Mouse (Mus musculus) limb, embryonic 15.5 days (tissue): Measurements from ENCODE around the gene Plk3. TPM values are rescaled to one million over a fixed set of nuclear protein-coding genes. Genes with fewer than 3 reads are reported as not detected.

Experiments used
- ATAC-seq: fragments of 200-750 bp; cut with Nextera tagmentation; 2 replicates; pipeline ENCODE4 v1.8.0; 2017; ENCODE audit warnings: low read depth, moderate TSS enrichment; ENCODE audit not compliant: insufficient number of reproducible peaks, low FRiP score, low TSS enrichment
- H3K27ac ChIP-seq: fragments of 300-500 bp; sonication (generic); 2 replicates; pipeline ENCODE4 v1.5.1; 2015; ENCODE audit warnings: moderate library complexity, mild to moderate bottlenecking, inconsistent platforms
- H3K27me3 ChIP-seq: fragments of 300-500 bp; sonication (generic); 2 replicates; pipeline ENCODE4 v1.6.1; 2015; ENCODE audit warnings: inconsistent platforms
- H3K36me3 ChIP-seq: fragments of 300-500 bp; sonication (generic); 2 replicates; pipeline ENCODE4 v1.6.1; 2015; ENCODE audit warnings: inconsistent platforms
- H3K4me1 ChIP-seq: fragments of 300-500 bp; sonication (generic); 2 replicates; pipeline ENCODE4 v1.6.1; 2015; ENCODE audit warnings: inconsistent platforms
- H3K4me2 ChIP-seq: fragments of 300-500 bp; sonication (generic); 2 replicates; pipeline ENCODE4 v1.6.1; 2015; ENCODE audit warnings: mild to moderate bottlenecking, inconsistent platforms
- H3K4me3 ChIP-seq: fragments of 300-500 bp; sonication (generic); 2 replicates; pipeline ENCODE4 v1.5.1; 2015; ENCODE audit warnings: mild to moderate bottlenecking, inconsistent platforms
- H3K9ac ChIP-seq: fragments of 300-500 bp; sonication (generic); 2 replicates; pipeline ENCODE4 v1.6.1; 2015; ENCODE audit warnings: inconsistent platforms
- H3K9me3 ChIP-seq: fragments of 300-500 bp; sonication (generic); 2 replicates; pipeline ENCODE4 v1.6.1; 2016; ENCODE audit warnings: inconsistent platforms
- WGBS: fragments of 180-500 bp; shearing (Covaris S2); methylation state at CpG from one replicate; pipeline ENCODE4 v1.1.7; 2015; 5-methylcytosine and 5-hydroxymethylcytosine counted together
- polyA plus RNA-seq: library from polyadenylated mRNA; unstranded; fragments of >200 nt; fragmentation: Nextera tagmentation; extraction: Ambion mirVana; gene quantifications from 2 replicates; pipeline ENCODE4 v1.2.1, GENCODE M21; 2015

The Plk3 gene
- polyA plus RNA-seq, 1 experiment from 2014 or later, result 5.7 TPM

GRCm38 (mm10) chr4:117124518-117125347 lies 9.0 kb downstream of the Plk3 start:
- peaks cover 43% of the 10 kb centered on the region for H3K4me1 ChIP-seq
- WGBS, result 57% methylated on average over 14 of the region's 14 CpGs
- peak overlapping the region; percentile 22; the same call in 1 of the 2 replicates for H3K4me2 ChIP-seq
- H3K4me3 ChIP-seq, result peak overlapping the region; percentile 4; the same call in 1 of the 2 replicates
- no peak for ATAC-seq
- peak overlapping the region; percentile 92 for H3K27ac ChIP-seq
- no peaks in the 10 kb centered on the region for H3K27me3 ChIP-seq
- H3K36me3 ChIP-seq, result peaks cover 16% of the 10 kb centered on the region
- no peak overlapping the region for H3K9ac ChIP-seq
- no peaks in the 10 kb centered on the region for H3K9me3 ChIP-seq

- no peak overlapping the region for H3K4me2 ChIP-seq
- H3K4me1 ChIP-seq, result peaks cover 45% of the 10 kb centered on the region
- no peaks in the 10 kb centered on the region for H3K27me3 ChIP-seq
- H3K4me3 ChIP-seq, result no peak overlapping the region
- H3K9me3 ChIP-seq, result no peaks in the 10 kb centered on the region
- H3K36me3 ChIP-seq, result peaks cover 13% of the 10 kb centered on the region
- H3K27ac ChIP-seq, result peak overlapping the region; percentile 92; the same call in 1 of the 2 replicates
- H3K9ac ChIP-seq, result no peak overlapping the region
- WGBS, result 88% methylated on average over 3 of the region's 3 CpGs
- no peak for ATAC-seq
Measured at GRCm38 (mm10) chr4:117124218-117124517, 9.6 kb downstream of the Plk3 start.

DNA sequence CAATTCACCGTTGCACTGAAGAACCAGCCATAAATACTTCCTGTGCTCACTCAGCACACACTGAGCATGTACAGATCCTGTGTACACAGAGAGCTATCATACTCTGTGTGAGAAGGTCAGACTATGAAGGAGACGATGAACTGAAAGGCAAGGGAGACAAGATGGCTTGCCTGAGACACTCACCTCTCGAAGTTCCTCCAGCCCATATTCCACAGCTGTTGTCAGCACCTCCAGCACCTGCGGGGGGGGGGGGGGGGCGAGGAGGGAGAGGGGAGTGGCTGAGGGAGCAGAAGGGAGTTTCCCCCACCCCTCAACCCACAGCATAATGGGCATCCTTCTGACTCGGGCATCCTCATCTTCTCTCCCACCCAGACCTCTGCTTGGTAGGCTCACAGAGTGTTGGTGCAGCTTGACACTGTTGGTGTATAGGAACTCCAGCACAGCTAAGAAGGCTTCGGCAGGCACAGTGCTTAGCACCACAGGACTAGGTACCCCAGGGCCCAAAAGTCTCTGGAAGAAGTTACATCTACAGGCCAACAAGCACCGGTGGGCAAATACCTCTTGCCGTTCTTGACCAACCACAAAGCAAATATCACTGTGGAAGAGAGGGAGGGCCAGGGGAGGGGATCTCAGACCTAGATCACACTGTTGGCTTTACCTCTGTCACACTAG lies 10.1 kb downstream of the Plk3 start:
- peaks cover 45% of the 10 kb centered on the region for H3K4me1 ChIP-seq
- ATAC-seq, result no peak
- H3K9me3 ChIP-seq, result no peaks in the 10 kb centered on the region
- H3K27ac ChIP-seq, result no peak overlapping the region
- no peak overlapping the region for H3K9ac ChIP-seq
- H3K36me3 ChIP-seq, result peaks cover 8% of the 10 kb centered on the region
- H3K4me2 ChIP-seq, result no peak overlapping the region
- WGBS, result 76% methylated on average over 7 of the region's 9 CpGs
- H3K27me3 ChIP-seq, result no peaks in the 10 kb centered on the region
- no peak overlapping the region for H3K4me3 ChIP-seq

GRCm38 (mm10) chr4:117122209-117122608 lies 11.6 kb downstream of the Plk3 start:
- Histone ChIP-seq H3K9ac (no peak overlapping the region), H3K4me2 (no peak overlapping the region), H3K4me3 (no peak overlapping the region), H3K36me3 (no peaks in the 10 kb centered on the region), H3K27me3 (no peaks in the 10 kb centered on the region), H3K9me3 (no peaks in the 10 kb centered on the region), H3K4me1 (peaks cover 45% of the 10 kb centered on the region), H3K27ac (no peak overlapping the region)
- no peak for ATAC-seq
- 69% methylated on average over 4 of the region's 4 CpGs for WGBS

DNA sequence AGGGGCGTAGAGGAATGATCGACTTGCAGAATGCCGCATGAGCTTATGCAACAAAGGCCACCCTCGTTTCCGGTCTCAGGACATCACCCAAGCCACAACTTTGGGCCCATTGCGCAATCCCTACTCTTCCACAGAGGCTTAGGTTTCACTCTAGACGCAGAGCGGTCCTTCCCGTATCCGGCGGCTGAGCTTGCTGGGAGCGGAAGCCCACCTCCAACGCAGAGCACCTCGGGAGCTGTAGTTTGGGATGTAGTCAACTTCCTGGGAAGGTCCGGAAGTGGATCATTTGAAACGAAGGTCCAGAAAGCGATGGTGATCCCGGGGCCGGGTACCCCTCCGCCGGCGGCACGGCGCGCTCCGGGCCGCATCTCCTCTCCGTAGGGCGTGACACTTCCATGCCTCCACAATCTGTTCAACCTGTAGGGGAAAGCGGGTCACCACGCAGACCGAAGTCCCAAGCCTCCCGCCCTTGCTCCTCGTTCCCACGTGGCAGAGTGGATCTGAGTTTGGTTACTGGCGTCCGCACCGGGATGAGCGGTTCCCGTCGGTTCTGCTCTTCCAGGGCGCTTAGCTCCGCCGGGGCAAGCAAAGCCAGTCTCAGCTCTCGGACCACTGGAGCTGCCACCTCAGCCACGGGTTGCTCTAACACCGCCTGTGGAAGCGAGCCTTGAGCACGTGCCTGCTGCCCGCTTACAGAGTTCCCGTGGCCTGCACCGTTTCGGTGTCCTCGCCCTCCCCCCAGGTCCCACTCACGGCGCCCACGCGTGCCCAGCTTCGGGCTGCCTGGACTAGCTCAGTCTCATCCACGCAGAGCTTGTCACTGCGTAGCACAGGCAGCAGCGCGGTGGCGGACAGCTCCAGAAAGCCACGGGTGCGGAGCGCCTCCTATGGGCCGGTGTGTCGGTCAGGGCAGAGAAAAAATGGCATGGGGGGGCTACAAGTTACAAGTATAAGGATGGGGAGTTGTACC lies 13.0 kb downstream of the Plk3 start:
- under 1% methylated on average over 69 of the region's 69 CpGs for WGBS
- Histone ChIP-seq H3K4me2 (peak overlapping the region; percentile 100), H3K27me3 (no peaks in the 10 kb centered on the region), H3K27ac (peak overlapping the region; percentile 89), H3K9me3 (no peaks in the 10 kb centered on the region), H3K36me3 (no peaks in the 10 kb centered on the region), H3K4me3 (peak overlapping the region; percentile 73), H3K4me1 (peaks cover 34% of the 10 kb centered on the region), H3K9ac (peak overlapping the region; percentile 62)
- ATAC-seq, result peak; percentile 85

DNA sequence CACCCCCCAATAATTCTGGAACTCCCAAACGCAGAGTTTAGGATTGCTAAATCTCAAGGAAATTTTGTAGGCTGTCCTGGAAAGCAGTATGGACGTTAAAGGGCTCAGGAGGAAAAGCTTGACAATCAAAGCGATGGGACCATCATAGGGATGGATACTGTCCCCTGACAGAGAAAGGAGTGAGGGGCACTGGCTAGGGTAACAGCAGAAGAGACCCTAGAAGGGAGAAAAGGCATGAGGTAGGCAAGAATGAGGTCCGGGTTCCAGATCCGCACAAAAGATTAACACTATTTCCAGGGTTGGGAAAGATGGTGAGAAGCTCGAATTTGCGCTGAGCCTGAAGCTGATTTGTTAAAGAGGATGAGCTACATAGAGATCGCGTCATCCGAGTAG lies 13.7 kb downstream of the Plk3 start:
- Histone ChIP-seq H3K4me1 (peaks cover 27% of the 10 kb centered on the region), H3K36me3 (peaks cover under 1% of the 10 kb centered on the region; the same call in 1 of the 2 replicates), H3K4me3 (peak overlapping the region; percentile 73), H3K27me3 (no peaks in the 10 kb centered on the region), H3K27ac (peak overlapping the region; percentile 89), H3K9me3 (no peaks in the 10 kb centered on the region), H3K9ac (peak overlapping the region; percentile 57), H3K4me2 (peak overlapping the region; percentile 100)
- whole genome bisulfite sequencing, result 6% methylated on average over 10 of the region's 10 CpGs
- no peak for ATAC-seq

DNA sequence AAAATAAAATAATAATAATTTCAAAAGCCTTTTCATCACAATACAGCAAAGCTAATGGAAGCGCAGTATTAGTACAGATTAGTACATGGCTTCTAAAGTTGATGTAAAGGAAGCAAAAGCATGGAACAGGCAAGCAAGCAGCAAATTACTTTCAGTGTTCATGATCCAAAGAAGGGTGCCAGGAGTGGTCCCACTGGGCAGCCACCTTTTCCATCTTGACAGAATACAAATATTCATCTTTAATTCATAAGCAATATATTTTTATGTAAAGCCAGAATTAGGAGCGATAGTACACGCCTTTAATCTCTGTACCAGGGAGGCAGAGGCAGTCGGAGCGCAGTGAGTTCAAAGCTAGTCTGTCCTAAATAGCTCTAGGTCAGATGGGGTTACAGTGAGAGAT lies 14.1 kb downstream of the Plk3 start:
- ATAC-seq, result no peak
- Histone ChIP-seq H3K9ac (peak overlapping the region; percentile 57), H3K27ac (peak overlapping the region; percentile 89), H3K4me3 (peak overlapping the region; percentile 73), H3K4me1 (peaks cover 23% of the 10 kb centered on the region), H3K4me2 (peak overlapping the region; percentile 100), H3K36me3 (peaks cover 5% of the 10 kb centered on the region; the same call in 1 of the 2 replicates), H3K27me3 (no peaks in the 10 kb centered on the region), H3K9me3 (no peaks in the 10 kb centered on the region)
- 68% methylated on average over 5 of the region's 5 CpGs for WGBS

- Histone ChIP-seq H3K4me2 (no peak overlapping the region), H3K27me3 (no peaks in the 10 kb centered on the region), H3K4me3 (no peak overlapping the region), H3K27ac (no peak overlapping the region), H3K9ac (no peak overlapping the region), H3K9me3 (no peaks in the 10 kb centered on the region), H3K4me1 (peaks cover 15% of the 10 kb centered on the region), H3K36me3 (peaks cover 11% of the 10 kb centered on the region; the same call in 1 of the 2 replicates)
- WGBS, result 88% methylated on average over 7 of the region's 7 CpGs
- no peak for ATAC-seq
Measured at GRCm38 (mm10) chr4:117117931-117118330, 15.8 kb downstream of the Plk3 start.

DNA sequence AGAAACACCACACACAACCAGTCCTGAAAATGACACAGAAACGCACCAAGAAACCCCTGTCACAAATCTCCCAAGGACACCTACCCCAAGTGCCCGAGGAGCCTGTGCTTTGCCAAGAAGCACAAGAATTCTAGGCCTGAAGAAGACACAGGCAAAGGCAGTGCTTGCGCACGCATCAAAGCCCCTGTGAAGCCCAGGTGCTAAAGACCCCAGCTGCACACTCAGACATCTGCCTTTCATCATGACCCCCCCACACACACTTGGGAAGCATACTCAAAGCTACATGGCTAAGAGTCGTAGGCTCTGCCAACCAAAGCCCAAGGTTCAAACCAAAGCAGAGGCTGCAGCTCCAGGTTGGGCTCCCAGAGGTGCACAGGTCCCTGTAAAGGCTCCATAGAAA lies 18.2 kb downstream of the Plk3 start:
- Histone ChIP-seq H3K4me2 (no peak overlapping the region), H3K27me3 (no peaks in the 10 kb centered on the region), H3K27ac (no peak overlapping the region), H3K4me1 (peaks cover 5% of the 10 kb centered on the region), H3K36me3 (peaks cover 29% of the 10 kb centered on the region), H3K9me3 (no peaks in the 10 kb centered on the region), H3K9ac (no peak overlapping the region), H3K4me3 (no peak overlapping the region)
- no peak for ATAC-seq
- WGBS, result 72% methylated on average over 5 of the region's 5 CpGs

GRCm38 (mm10) chr4:117113237-117113636 lies 20.5 kb downstream of the Plk3 start:
- H3K9ac ChIP-seq, result no peak overlapping the region
- 90% methylated on average over 1 of the region's 1 CpGs for WGBS
- H3K4me1 ChIP-seq, result no peaks in the 10 kb centered on the region
- no peak overlapping the region for H3K27ac ChIP-seq
- H3K27me3 ChIP-seq, result no peaks in the 10 kb centered on the region
- peaks cover 51% of the 10 kb centered on the region for H3K36me3 ChIP-seq
- H3K4me2 ChIP-seq, result no peak overlapping the region
- no peak for ATAC-seq
- no peak overlapping the region for H3K4me3 ChIP-seq
- no peaks in the 10 kb centered on the region for H3K9me3 ChIP-seq

- no peak for ATAC-seq
- H3K9ac ChIP-seq, result no peak overlapping the region
- no peaks in the 10 kb centered on the region for H3K4me1 ChIP-seq
- H3K9me3 ChIP-seq, result no peaks in the 10 kb centered on the region
- no peaks in the 10 kb centered on the region for H3K27me3 ChIP-seq
- H3K4me3 ChIP-seq, result no peak overlapping the region
- WGBS, result 90% methylated on average over 11 of the region's 11 CpGs
- H3K4me2 ChIP-seq, result no peak overlapping the region
- H3K27ac ChIP-seq, result no peak overlapping the region
- H3K36me3 ChIP-seq, result peaks cover 63% of the 10 kb centered on the region
Measured at GRCm38 (mm10) chr4:117110985-117111384, 22.8 kb downstream of the Plk3 start.
